Mouse (Mus musculus): ENCODE measurements around the gene Bmi1. TPM values are rescaled to one million over a fixed set of nuclear protein-coding genes. Genes with fewer than 3 reads are reported as not detected.

Bmi1 gene
- total RNA-seq, 2 experiments from 2014 or later, result 22.2 to 23.3 TPM

- no peak for ATAC-seq (ENCODE audit: poor library complexity, severe bottlenecking)
Observed at GRCm38 (mm10) chr2:18686826-18687519, 10.2 kb downstream of the Bmi1 start.

GRCm38 (mm10) chr2:18687671-18688170 is 10.9 kb downstream of the Bmi1 start:
- ATAC-seq (ENCODE audit: poor library complexity, severe bottlenecking), result no peak

GRCm38 (mm10) chr2:18688286-18688685 is 11.5 kb downstream of the Bmi1 start:
- no peak for ATAC-seq (ENCODE audit: poor library complexity, severe bottlenecking)

- ATAC-seq (ENCODE audit: poor library complexity, severe bottlenecking), result peak; percentile 65
Observed at GRCm38 (mm10) chr2:18688708-18689063, 11.9 kb downstream of the Bmi1 start.

GRCm38 (mm10) chr2:18689064-18689921 is 12.5 kb downstream of the Bmi1 start:
- ATAC-seq (ENCODE audit: poor library complexity, severe bottlenecking), result peak; percentile 53

GRCm38 (mm10) chr2:18690055-18690691 is 13.4 kb downstream of the Bmi1 start:
- ATAC-seq (ENCODE audit: poor library complexity, severe bottlenecking), result peak; percentile 19; the same call in 1 of the 2 replicates

- ATAC-seq (ENCODE audit: poor library complexity, severe bottlenecking), result no peak
Observed at GRCm38 (mm10) chr2:18690756-18691155, 13.9 kb downstream of the Bmi1 start.

- ATAC-seq (ENCODE audit: poor library complexity, severe bottlenecking), result no peak
Observed at GRCm38 (mm10) chr2:18692031-18692430, 15.2 kb downstream of the Bmi1 start.

- no peak for ATAC-seq (ENCODE audit: poor library complexity, severe bottlenecking)
Observed at GRCm38 (mm10) chr2:18692548-18692947, 15.7 kb downstream of the Bmi1 start.

- ATAC-seq (ENCODE audit: poor library complexity, severe bottlenecking), result no peak
Observed at GRCm38 (mm10) chr2:18693491-18693870, 16.7 kb downstream of the Bmi1 start.

GRCm38 (mm10) chr2:18693871-18694610 is 17.2 kb downstream of the Bmi1 start, which contains the start of gene Spag6:
TSS of gene Spag6 (plus strand) at chr2:18694032.
- ATAC-seq (ENCODE audit: poor library complexity, severe bottlenecking), result peak; percentile 58

- ATAC-seq (ENCODE audit: poor library complexity, severe bottlenecking), result peak; percentile 10; the same call in 1 of the 2 replicates
Observed at GRCm38 (mm10) chr2:18694611-18694950, 17.8 kb downstream of the Bmi1 start.

GRCm38 (mm10) chr2:18695163-18695562 is 18.3 kb downstream of the Bmi1 start:
- no peak for ATAC-seq (ENCODE audit: poor library complexity, severe bottlenecking)

GRCm38 (mm10) chr2:18695629-18696150 is 18.9 kb downstream of the Bmi1 start:
- no peak for ATAC-seq (ENCODE audit: poor library complexity, severe bottlenecking)

GRCm38 (mm10) chr2:18697591-18698244 is 20.9 kb downstream of the Bmi1 start:
- no peak for ATAC-seq (ENCODE audit: poor library complexity, severe bottlenecking)

GRCm38 (mm10) chr2:18698663-18699385 is 22.0 kb downstream of the Bmi1 start:
- ATAC-seq (ENCODE audit: poor library complexity, severe bottlenecking), result peak; percentile 43

- no peak for ATAC-seq (ENCODE audit: poor library complexity, severe bottlenecking)
Observed at GRCm38 (mm10) chr2:18699401-18699990, 22.7 kb downstream of the Bmi1 start.

GRCm38 (mm10) chr2:18710356-18710755 is 33.5 kb downstream of the Bmi1 start:
- no peak for ATAC-seq (ENCODE audit: poor library complexity, severe bottlenecking)

- no peak for ATAC-seq (ENCODE audit: poor library complexity, severe bottlenecking)
Observed at GRCm38 (mm10) chr2:18713071-18713470, 36.3 kb downstream of the Bmi1 start.
